Mouse (Mus musculus) intestine, embryonic 16.5 days (tissue): ENCODE measurements around the gene Hmces. TPM values are rescaled to one million over a fixed set of nuclear protein-coding genes. Genes with fewer than 3 reads are reported as not detected.

Experiments used
- ATAC-seq: fragments of 200-750 bp; cut with Nextera tagmentation; 2 replicates; pipeline ENCODE4 v1.8.0; 2017; ENCODE audit warnings: moderate TSS enrichment, moderate library complexity
- H3K27ac ChIP-seq: fragments of 300-500 bp; sonication (generic); 2 replicates; pipeline ENCODE4 v1.5.1; 2014; ENCODE audit warnings: mild to moderate bottlenecking, low read length
- H3K27me3 ChIP-seq: fragments of 300-500 bp; sonication (generic); replicated peaks from 2 replicates; pipeline ENCODE4 v1.6.1; 2014; ENCODE audit warnings: low read length, control low read depth, mixed read lengths; ENCODE audit not compliant: control insufficient read depth, insufficient read depth
- H3K36me3 ChIP-seq: fragments of 300-500 bp; sonication (generic); 2 replicates; pipeline ENCODE4 v1.6.1; 2014; ENCODE audit warnings: low read length, control low read depth; ENCODE audit not compliant: control insufficient read depth, insufficient read depth
- H3K4me1 ChIP-seq: fragments of 300-500 bp; sonication (generic); 2 replicates; pipeline ENCODE4 v1.6.1; 2014; ENCODE audit warnings: low read length, control low read depth, mixed read lengths; ENCODE audit not compliant: control insufficient read depth, insufficient read depth
- H3K4me2 ChIP-seq: fragments of 300-500 bp; sonication (generic); 2 replicates; pipeline ENCODE4 v1.6.1; 2014; ENCODE audit warnings: low read depth, low read length, control low read depth
- H3K4me3 ChIP-seq: fragments of 300-500 bp; sonication (generic); 2 replicates; pipeline ENCODE4 v1.5.1; 2014; ENCODE audit warnings: mild to moderate bottlenecking, low read length
- H3K9ac ChIP-seq: fragments of 300-500 bp; sonication (generic); 2 replicates; pipeline ENCODE4 v1.6.1; 2014; ENCODE audit warnings: low read depth, low read length
- H3K9me3 ChIP-seq: fragments of 300-500 bp; sonication (generic); 2 replicates; pipeline ENCODE4 v1.6.1; 2016; ENCODE audit warnings: low read length, control low read depth; ENCODE audit not compliant: control insufficient read depth
- WGBS: fragments of 180-500 bp; shearing (Covaris S2); extraction: QIAGEN DNeasy Blood & Tissue Kit; methylation state at CpG from one replicate; pipeline ENCODE4 v1.1.7; 2014; 5-methylcytosine and 5-hydroxymethylcytosine counted together
- polyA plus RNA-seq: library from polyadenylated mRNA; unstranded; fragments of >200 nt; fragmentation: Nextera tagmentation; extraction: Ambion mirVana; gene quantifications from 2 replicates; pipeline ENCODE4 v1.2.1, GENCODE M21; 2015

Gene Hmces
- polyA plus RNA-seq, 1 experiment from 2014 or later = 35.6 TPM

DNA sequence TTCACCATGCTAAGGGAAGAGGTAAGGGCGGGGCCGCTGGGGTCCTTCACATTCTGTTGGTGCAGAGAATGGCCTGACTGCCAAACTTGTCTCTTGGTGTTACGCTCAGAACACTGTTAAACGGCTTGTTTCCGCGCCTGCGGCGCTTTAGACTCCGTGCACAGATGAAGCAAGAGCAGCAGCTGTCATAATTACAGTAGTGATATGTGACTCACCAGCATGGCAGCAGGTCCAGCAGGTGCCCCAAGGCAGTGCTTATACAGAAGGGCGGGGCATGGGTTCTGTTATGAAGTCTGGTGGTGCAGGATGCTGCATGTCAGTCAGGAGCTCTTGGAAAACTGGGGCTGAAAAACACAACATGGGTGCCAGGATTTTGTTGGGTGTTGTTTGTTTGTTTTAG lies 15.7 kb upstream of the Hmces start:
- ATAC-seq = peak; percentile 91
- H3K36me3 ChIP-seq = peaks cover 18% of the 10 kb centered on the region
- WGBS = 81% methylated on average over 10 of the region's 10 CpGs

DNA sequence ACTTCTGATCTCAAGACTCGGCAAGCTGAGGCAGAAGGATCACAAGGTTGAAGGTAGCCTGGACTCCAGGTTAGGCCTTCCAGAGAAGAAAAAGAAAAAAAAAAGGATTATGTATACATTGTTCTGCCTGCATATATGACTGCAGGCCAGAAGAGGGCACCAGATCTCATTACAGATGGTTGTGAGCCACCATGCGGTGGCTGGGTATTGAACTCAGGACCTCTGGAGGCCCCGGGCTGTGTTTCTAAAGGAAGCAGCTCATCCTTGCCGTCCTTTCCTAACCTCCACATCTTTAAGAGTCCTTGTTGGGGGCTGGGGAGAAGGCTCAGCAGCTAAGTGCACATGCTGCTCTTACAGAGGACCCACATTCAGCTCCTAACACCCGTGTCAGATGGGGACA lies 7.1 kb upstream of the Hmces start:
- no peak for ATAC-seq
- Histone ChIP-seq H3K4me3 (no peak overlapping the region), H3K9ac (no peak overlapping the region), H3K27ac (no peak overlapping the region), H3K27me3 (no peaks in the 10 kb centered on the region), H3K36me3 (peaks cover 32% of the 10 kb centered on the region), H3K4me1 (no peaks in the 10 kb centered on the region), H3K4me2 (no peak overlapping the region), H3K9me3 (no peaks in the 10 kb centered on the region)
- 77% methylated on average over 5 of the region's 5 CpGs for WGBS

More for the DNA sequence above, 15.7 kb upstream of the Hmces start:
- H3K27ac ChIP-seq = no peak overlapping the region
- no peaks in the 10 kb centered on the region for H3K27me3 ChIP-seq
- no peaks in the 10 kb centered on the region for H3K4me1 ChIP-seq
- H3K4me3 ChIP-seq = no peak overlapping the region
- H3K9ac ChIP-seq = no peak overlapping the region
- H3K4me2 ChIP-seq = no peak overlapping the region
- no peaks in the 10 kb centered on the region for H3K9me3 ChIP-seq

DNA sequence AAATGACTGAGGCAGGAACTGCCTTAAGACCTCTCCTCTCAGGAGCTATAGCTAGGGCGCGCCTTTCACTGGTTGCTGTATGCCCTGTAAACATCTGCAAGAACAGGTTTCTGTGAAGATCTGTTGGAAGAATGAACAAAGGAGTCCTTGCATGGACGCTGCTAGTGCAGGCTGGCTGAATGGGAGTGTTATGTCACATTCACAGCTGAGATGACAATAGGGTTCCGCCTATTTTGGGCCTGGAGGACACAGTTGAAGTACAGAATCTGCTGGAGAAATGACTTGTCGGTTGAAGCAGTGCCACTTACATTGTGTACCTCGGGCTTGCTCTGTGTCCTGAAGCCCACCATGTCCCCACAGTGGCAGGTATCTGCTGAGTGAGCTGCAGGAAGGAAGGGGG lies 4.6 kb upstream of the Hmces start:
- WGBS = 87% methylated on average over 6 of the region's 6 CpGs
- Histone ChIP-seq H3K4me3 (no peak overlapping the region), H3K9me3 (no peaks in the 10 kb centered on the region), H3K36me3 (peaks cover 30% of the 10 kb centered on the region), H3K27me3 (no peaks in the 10 kb centered on the region), H3K27ac (no peak overlapping the region), H3K4me1 (no peaks in the 10 kb centered on the region), H3K9ac (no peak overlapping the region), H3K4me2 (no peak overlapping the region)
- no peak for ATAC-seq

DNA sequence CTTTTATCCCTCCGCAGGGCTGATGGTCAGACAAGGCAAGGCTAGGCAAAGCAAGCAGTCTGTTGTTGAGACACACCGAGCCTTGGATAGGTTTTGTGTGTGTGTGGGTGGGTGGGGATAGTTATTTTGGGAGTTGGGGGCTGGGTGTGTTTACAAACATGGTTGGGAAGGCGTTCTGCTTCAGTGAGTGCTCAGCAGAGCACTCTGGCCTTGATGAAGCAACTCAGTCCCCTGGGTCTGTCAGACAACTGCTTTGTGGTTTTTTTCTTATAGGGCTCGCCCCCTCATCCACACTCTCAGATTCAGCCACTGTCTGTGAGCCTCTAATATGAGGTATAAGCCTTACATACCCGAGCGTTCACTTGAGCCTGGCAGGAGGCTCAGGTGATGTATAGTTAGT lies 2.2 kb upstream of the Hmces start:
- H3K4me3 ChIP-seq = no peak overlapping the region
- H3K4me2 ChIP-seq = no peak overlapping the region
- peaks cover 19% of the 10 kb centered on the region for H3K36me3 ChIP-seq
- no peak overlapping the region for H3K9ac ChIP-seq
- H3K4me1 ChIP-seq = peaks cover 7% of the 10 kb centered on the region; the same call in 1 of the 2 replicates
- 81% methylated on average over 6 of the region's 6 CpGs for WGBS
- no peaks in the 10 kb centered on the region for H3K9me3 ChIP-seq
- no peaks in the 10 kb centered on the region for H3K27me3 ChIP-seq
- no peak for ATAC-seq
- no peak overlapping the region for H3K27ac ChIP-seq

DNA sequence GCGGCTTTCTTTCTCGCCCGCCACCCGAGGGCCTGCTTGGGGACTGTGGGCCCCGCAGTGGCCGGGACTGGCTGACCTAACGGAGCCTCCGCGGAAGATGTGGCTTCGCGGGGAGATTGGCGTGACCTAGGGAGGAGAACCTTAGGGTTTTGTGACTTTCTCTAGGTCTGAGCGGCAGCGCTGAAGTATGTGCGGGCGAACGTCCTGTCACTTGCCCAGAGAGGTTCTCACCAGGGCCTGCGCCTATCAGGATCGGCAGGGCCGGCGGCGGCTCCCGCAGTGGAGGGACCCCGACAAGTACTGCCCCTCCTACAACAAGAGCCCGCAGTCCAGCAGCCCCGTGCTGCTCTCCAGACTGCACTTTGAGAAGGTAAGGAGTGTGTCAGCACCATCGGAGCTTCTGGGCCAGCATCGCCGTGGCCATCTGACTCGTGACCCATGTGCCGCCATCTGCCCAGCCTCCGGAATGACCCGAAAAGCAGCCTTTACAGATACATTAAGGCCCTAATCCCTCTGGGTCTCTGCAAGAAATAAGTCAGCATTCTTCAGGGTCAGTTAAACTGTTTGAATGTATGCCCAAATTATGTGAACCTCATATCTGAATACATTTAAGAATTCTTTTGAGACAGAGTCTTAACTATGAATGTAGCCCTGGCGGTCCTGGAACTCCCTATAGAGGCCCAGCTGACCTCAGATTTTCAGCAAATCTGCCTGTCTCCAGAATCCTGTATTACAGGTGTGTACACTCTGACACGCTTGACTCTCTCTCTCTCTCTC lies 779 bp downstream of the Hmces start:
- H3K27ac ChIP-seq = peak overlapping the region; percentile 90
- H3K4me2 ChIP-seq = peak overlapping the region; percentile 86
- peaks cover 7% of the 10 kb centered on the region; the same call in 1 of the 2 replicates for H3K4me1 ChIP-seq
- peak overlapping the region; percentile 94 for H3K9ac ChIP-seq
- H3K36me3 ChIP-seq = peaks cover 12% of the 10 kb centered on the region
- H3K4me3 ChIP-seq = peak overlapping the region; percentile 92
- H3K9me3 ChIP-seq = no peaks in the 10 kb centered on the region
- ATAC-seq = peak; percentile 57
- H3K27me3 ChIP-seq = no peaks in the 10 kb centered on the region
- 4% methylated on average over 35 of the region's 35 CpGs for WGBS

DNA sequence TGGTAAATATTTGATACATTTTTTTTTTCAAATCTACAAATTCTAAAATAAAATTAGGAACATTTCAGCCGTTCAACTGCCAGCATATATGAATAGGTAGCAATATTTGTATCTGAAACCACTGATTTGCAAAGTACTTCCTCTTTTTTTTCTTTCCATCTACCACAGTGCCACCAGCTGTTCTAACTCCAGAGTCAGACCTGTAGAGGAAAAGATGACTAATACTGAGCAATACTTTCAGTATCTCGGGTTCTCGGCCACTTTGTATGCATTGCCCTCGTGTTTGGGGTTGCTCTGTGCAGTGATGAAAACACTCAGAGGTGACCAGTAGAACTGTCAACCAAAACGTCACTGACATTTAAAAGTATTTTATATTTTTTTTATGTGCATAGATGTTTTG lies 2.2 kb downstream of the Hmces start:
- Histone ChIP-seq H3K9me3 (no peaks in the 10 kb centered on the region), H3K9ac (no peak overlapping the region), H3K4me3 (no peak overlapping the region), H3K4me2 (no peak overlapping the region), H3K4me1 (peaks cover 7% of the 10 kb centered on the region; the same call in 1 of the 2 replicates), H3K36me3 (peaks cover 10% of the 10 kb centered on the region), H3K27me3 (no peaks in the 10 kb centered on the region), H3K27ac (no peak overlapping the region)
- no peak for ATAC-seq
- 70% methylated on average over 5 of the region's 5 CpGs for WGBS

DNA sequence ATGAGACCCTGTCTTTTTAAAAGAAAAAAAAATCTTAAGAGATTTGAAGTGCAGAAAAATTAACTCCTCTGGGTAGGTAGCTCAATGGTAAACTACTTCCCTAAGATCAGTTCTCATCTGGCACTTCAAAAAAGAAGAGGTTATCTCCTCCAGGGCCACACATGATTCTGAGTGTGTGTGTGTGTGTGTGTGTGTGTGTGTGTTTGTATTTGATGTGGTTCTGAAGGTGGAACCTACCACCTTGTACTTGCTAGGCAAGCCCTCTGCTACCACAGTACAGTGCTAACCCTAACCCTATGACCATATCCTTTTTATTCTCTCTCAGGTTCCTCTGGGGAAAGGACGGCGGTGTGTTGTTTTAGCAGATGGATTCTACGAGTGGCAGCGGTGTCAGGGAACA lies 7.5 kb downstream of the Hmces start:
- WGBS = 93% methylated on average over 4 of the region's 4 CpGs
- Histone ChIP-seq H3K4me2 (no peak overlapping the region), H3K36me3 (peaks cover 3% of the 10 kb centered on the region; the same call in 1 of the 2 replicates)

DNA sequence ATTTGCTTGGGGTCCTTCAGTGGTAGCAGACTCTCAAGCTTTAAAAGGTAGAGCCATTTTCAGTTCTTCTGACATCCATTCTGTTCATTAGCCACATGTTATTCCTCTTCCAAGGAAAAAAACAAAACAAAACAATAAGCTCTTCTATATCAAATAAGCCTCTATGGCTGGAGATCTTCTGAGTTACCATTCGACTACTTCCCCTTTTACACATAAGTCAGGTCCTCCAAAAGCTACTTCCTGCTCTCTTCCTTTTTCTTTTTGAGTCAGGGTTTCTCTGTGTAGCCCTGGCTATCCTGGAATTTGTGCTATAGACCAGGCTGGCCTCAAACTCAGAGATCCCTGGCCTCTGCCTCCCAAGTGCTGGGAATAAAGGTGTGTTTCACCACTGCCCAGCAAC lies 9.9 kb downstream of the Hmces start:
- Histone ChIP-seq H3K36me3 (peaks cover 2% of the 10 kb centered on the region; the same call in 1 of the 2 replicates), H3K4me3 (no peak overlapping the region), H3K9me3 (no peaks in the 10 kb centered on the region), H3K4me1 (no peaks in the 10 kb centered on the region), H3K27ac (no peak overlapping the region), H3K4me2 (no peak overlapping the region), H3K9ac (no peak overlapping the region), H3K27me3 (no peaks in the 10 kb centered on the region)
- no peak for ATAC-seq
- 81% methylated on average over 1 of the region's 1 CpGs for WGBS

More for the DNA sequence above, 7.5 kb downstream of the Hmces start:
- ATAC-seq = no peak
- Histone ChIP-seq H3K27me3 (no peaks in the 10 kb centered on the region), H3K4me3 (no peak overlapping the region), H3K9ac (no peak overlapping the region), H3K27ac (no peak overlapping the region), H3K4me1 (no peaks in the 10 kb centered on the region), H3K9me3 (no peaks in the 10 kb centered on the region)

DNA sequence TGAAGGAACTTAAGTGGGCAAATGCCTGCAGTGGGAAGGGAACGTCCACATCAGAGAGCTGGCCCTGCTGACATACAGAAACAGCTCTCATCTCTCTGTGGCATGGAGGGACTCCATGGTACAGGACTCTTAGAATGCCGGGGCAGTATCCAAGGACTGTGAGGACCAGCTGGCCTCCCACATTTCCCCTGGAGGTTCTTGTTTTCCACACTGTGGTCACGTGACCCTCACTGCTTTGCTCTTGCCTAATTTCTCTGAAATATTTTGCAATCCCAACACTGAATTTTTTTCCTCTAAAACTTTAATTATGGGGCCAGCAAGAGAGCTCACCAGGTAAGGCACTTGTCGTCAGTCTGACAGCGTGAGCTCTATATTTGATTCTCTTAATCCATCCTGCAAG lies 21.3 kb downstream of the Hmces start:
- H3K9me3 ChIP-seq = no peaks in the 10 kb centered on the region
- H3K9ac ChIP-seq = no peak overlapping the region
- peaks cover 5% of the 10 kb centered on the region; the same call in 1 of the 2 replicates for H3K4me1 ChIP-seq
- no peak overlapping the region for H3K4me3 ChIP-seq
- 85% methylated on average over 5 of the region's 5 CpGs for WGBS
- H3K27me3 ChIP-seq = no peaks in the 10 kb centered on the region
- peaks cover 9% of the 10 kb centered on the region for H3K36me3 ChIP-seq
- H3K4me2 ChIP-seq = no peak overlapping the region
- no peak for ATAC-seq
- H3K27ac ChIP-seq = no peak overlapping the region
